Mouse (Mus musculus) monocyte, adult 5-6 weeks (primary cell): ENCODE results near the gene Kcnip3. TPM values are rescaled to one million over a fixed set of nuclear protein-coding genes. Genes with fewer than 3 reads are reported as not detected.

Experiments
- ATAC-seq: fragments of 153-309, 156-312 bp; replicated peaks from 2 replicates; pipeline ENCODE4 v1.8.0; 2017; ENCODE audit warnings: mild to moderate bottlenecking; ENCODE audit not compliant: low TSS enrichment, insufficient number of reproducible peaks, severe bottlenecking, poor library complexity, low FRiP score
- total RNA-seq: library from RNA; stranded (forward); fragments of 200-1000, 200-491, 200-594 nt; gene quantifications from 3 replicates; pipeline ENCODE4 v1.2.3, GENCODE M21; 2017

The Kcnip3 gene
- total RNA-seq, 1 experiment from 2014 or later: 3.9 TPM

GRCm38 (mm10) chr2:127481841-127482532, 39.9 kb downstream of the Kcnip3 start:
- ATAC-seq: no peak

GRCm38 (mm10) chr2:127479763-127480162, 42.1 kb downstream of the Kcnip3 start:
- no peak for ATAC-seq

GRCm38 (mm10) chr2:127479210-127479609, 42.7 kb downstream of the Kcnip3 start:
- ATAC-seq: no peak

GRCm38 (mm10) chr2:127472279-127472678, 49.6 kb downstream of the Kcnip3 start:
- no peak for ATAC-seq

DNA sequence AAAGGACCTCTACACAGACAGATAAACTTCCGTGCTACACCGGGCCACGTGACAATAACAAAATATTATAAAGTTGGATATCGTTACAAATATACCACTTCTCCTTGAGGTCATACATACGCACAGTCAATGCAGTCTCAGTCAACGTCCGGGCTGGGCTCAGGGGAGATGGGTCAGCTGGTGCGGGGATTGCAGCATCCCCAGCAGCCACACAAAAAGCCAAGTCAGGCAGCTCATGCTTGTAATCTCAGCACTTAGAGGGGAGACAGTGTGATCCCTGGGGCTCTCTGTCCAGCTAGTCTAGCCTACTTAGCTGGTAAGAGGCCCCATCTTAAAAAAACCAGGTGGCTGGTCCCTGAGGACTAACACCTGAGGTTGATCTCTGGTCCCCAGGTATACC, 50.6 kb downstream of the Kcnip3 start:
- no peak for ATAC-seq

GRCm38 (mm10) chr2:127470661-127471060, 51.2 kb downstream of the Kcnip3 start:
- no peak for ATAC-seq

DNA sequence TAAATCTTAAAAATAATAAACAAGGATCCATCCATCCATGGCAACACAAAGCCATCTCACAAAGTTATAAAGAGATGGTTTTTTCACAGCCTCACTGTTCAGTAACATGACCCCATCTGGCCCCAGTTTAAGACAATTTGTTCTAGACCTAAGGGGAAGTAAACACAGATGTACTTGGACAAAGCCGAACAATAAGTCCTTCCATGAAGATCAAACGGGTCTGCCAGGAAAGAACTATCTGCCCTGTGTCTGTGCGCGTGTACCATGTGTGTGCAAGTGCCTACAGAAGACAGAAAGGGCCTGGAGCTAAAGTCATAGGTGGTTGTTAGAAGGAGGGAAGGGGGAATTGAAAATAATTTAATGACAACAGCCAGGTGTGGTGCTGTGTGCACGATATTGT, 51.7 kb downstream of the Kcnip3 start:
- no peak for ATAC-seq

- ATAC-seq: peak; percentile 81
Observed at GRCm38 (mm10) chr2:127462314-127462713, 59.6 kb downstream of the Kcnip3 start.

DNA sequence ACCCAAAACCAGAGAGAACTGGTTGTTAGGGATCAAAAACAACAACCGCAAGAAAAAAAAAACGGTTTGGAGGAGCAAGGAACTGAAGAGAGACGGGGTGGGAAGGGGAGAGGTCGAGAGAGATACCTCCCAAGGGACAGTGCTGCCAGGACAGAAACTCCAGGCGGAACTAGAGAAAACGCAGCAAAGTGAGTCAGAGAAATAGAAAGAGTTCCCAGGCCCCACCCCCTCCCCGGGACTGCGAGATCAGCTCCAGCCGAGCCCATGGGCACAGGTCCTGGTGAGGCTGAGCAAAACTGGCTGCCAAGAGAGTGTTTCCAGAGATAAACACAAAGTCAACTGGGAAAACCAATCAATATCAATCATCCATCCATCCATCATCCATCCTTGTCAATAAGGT, 60.5 kb downstream of the Kcnip3 start:
- ATAC-seq: no peak

DNA sequence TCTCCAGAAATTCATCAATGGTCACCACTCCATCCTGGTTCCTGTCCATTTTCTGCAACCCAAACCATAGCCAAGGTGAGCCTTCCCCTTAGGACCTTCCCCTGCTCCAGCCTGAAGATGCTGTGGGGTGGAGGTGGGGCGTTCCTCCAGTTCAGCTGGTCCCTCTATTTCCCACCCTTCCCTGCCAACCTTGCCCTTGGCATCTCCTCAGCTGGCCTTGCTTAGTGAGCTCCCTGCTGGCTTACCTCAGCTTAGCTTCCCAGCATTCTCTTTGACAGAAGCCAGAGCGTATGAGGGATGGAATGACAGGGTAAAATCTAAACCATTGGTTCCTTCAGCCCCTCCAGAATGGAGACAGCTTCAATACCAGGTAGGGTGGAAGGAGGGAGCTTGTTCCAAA, 62.6 kb downstream of the Kcnip3 start:
- no peak for ATAC-seq

- ATAC-seq: peak; percentile 60
Observed at GRCm38 (mm10) chr2:127453764-127454163, 68.1 kb downstream of the Kcnip3 start.

- ATAC-seq: no peak
Observed at GRCm38 (mm10) chr2:127453141-127453540, 68.8 kb downstream of the Kcnip3 start.

GRCm38 (mm10) chr2:127451748-127452147, 70.1 kb downstream of the Kcnip3 start:
- ATAC-seq: no peak

- no peak for ATAC-seq
Observed at GRCm38 (mm10) chr2:127449691-127450090, 72.2 kb downstream of the Kcnip3 start.

GRCm38 (mm10) chr2:127446847-127447246, 75.0 kb downstream of the Kcnip3 start:
- no peak for ATAC-seq

GRCm38 (mm10) chr2:127444055-127444789, 77.7 kb downstream of the Kcnip3 start, which contains the start of gene Fahd2a:
Gene Fahd2a (minus strand): TSS chr2:127444565.
- peak; percentile 89 for ATAC-seq

DNA sequence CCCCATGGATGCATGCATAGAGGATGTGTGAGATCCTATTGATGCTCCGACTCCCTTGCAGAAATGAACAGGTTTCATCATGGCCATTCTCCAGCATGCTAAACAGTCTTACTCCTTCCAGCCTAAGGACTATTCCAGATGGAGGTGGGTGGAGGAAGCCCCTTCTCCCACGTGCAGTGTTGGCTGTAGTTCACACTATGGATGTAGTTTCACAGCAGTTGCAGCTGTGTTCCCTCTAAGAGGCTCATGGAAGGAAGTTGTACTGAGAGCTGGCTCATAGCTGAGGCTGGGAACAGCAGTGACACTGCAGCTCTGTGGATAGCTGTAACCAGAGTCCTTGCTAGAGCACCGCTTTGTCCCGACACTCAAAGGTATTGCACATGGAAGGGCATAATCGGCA, 84.2 kb downstream of the Kcnip3 start:
- no peak for ATAC-seq

DNA sequence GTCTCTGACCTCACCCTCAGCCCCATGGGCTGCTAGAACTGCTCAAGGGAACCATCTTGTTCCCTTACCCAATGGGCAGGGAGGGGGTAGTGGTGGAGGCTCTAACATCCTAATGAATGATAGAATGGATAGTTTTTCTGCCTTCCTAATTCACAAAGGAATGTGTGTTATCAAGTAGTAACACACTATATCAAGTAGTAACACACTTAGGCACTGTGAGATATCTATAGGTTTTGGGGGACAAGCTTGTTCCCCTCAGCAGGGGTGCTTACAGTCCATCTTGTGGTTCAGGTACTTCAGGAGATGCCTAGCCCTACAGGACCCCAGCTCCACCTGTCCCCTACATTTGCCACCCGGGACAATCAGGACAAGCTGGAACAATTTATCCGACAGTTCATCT, 86.3 kb downstream of the Kcnip3 start:
- no peak for ATAC-seq

DNA sequence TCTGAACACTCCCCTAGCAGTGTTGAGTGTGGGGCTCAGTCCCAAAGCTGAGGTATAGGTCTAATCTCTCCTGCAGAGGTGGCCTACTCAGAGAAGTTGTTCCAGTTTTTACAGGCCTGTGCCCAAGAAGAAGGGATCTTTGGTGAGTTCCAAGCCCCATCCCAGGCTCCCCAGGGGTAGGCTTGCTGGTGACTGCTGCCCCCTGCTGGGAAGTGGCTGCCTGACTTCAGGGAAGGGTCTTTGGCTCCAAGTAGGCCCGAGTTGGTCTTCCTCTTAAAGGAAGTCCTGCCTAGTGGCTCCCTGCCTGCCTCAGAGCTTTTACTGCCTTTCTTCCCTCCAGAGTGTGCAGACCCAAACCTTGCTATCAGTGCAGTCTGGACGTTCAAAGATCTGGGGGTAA, 86.8 kb downstream of the Kcnip3 start:
- no peak for ATAC-seq
